Mouse (Mus musculus) left cerebral cortex, adult 18-20 months (tissue): ENCODE results near the gene Ppp1r3d. TPM values are rescaled to one million over a fixed set of nuclear protein-coding genes. Genes with fewer than 3 reads are reported as not detected.

Experiments
- DNase-seq, 2 experiments: peaks; one replicate each; pipeline ENCODE4 v3.0.0; 2021 to 2022; ENCODE audit warnings: low spot score in 2 of 2, mixed read lengths in 1 of 2
- long read RNA-seq, 2 experiments: library from polyadenylated mRNA; stranded (forward); transcript quantifications; one replicate each; pipeline ENCODE4 v2.0.0; 2021
- total RNA-seq, 2 experiments: library from RNA; stranded (reverse); gene quantifications; 2 replicates each; pipeline ENCODE4 v1.2.3; 2021

The Ppp1r3d gene
- total RNA-seq, result 1 to 10 TPM; 8.1 to 8.2 TPM
- long read RNA-seq, experiment 1, transcript Ppp1r3d-201 (1 exons, 3,267 nt), result major isoform, 8 of 8 reads
- long read RNA-seq, experiment 1, partial matches to known transcripts, result 0 of 8 reads
- long read RNA-seq, experiment 1, other reads (novel, unspliced or antisense), result 0 of 8 reads
- long read RNA-seq, experiment 2, partial matches to known transcripts, result 0 of 4 reads
- long read RNA-seq, experiment 2, other reads (novel, unspliced or antisense), result 0 of 4 reads

DNA sequence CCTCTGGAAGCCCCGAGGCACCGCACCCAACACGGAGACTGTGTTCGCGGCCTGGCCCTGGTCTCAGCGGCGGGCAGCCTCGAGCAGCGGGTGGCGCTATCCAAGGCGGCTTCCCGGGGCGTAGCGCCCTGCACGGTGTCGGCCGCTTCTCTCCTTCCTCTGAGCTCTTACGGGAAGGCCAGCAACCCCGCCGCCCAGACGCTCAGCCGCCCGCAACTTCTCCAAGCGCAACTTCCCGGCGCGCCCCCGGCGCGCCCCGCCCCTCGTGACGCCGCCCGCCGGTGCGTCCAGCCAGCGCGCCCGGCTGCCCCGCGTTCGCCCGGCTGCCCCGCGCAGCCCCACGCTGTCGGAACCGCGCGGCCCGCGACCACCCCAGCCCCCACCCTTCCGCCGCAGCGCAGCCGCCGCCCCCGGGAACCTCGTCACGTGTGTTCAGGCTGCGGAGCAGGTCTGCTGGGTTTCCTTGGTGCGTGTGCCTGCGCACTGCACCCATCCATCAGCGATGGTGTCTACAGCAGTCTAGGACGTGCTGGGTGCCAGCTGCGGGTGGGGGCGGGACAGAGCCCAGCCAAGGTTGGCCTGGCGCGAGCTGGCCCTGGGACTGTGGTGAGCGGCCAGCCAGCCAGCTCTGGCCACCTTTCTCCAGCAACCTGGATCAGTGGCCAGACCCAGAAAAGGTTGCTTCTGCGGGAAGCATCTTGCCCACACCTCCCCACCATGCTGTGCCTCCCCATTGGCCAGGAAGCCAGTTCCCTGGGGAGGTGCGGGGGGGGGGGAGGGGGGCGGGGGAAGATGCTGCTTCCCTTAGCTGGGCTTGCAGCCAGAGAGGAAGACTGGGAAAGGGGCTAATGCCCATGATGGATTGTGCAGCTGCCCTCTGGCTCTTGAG is at the start of gene Ppp1r3d, which contains the start of gene Fam217b:
TSS of gene Ppp1r3d (minus strand) at position 212 of the 889 bp plus-strand sequence.
TSS of gene Fam217b (plus strand) at position 264 of the 889 bp plus-strand sequence.
- DNase-seq, result peak; percentile 53 to 65

DNA sequence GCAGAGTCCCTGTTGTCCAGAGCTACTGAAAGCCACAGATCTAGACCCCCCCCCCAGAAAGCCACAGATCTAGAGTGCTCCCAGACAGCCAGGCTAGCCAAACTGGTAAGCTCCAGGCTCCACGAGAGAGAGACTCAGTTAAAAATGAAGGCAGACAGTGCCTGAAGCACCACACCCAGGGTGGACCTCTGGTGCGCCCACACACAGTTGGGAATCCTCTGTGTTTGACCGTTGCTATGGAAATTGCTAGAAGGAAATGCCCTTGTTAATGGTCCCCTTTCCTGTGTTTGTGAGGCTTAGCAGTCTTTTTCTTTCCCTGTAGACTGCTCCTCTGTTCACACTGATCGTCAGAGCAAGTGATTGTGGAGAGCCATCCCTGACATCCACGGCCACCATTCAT is 46.1 kb upstream of the Ppp1r3d start:
- DNase-seq, result no peak

DNA sequence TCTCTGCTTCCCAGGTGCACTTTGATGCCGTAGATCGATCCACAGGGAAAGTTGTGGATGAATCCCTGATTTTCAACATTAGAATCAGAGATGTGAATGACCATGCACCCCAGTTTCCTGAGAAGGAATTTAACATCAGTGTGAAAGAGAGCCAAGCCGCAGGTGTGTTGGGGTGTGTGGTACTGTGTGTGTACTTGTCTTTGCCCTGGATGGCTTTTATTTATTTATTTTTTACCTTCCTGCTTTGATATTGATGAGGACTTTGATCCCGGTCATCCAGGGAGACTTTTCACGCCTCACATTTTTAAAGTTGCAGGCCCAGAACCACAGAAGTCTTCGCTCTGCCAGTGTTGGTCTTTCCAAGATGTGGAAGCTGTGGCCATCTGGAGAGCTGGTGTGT is 43.1 kb upstream of the Ppp1r3d start:
- no peak for DNase-seq

DNA sequence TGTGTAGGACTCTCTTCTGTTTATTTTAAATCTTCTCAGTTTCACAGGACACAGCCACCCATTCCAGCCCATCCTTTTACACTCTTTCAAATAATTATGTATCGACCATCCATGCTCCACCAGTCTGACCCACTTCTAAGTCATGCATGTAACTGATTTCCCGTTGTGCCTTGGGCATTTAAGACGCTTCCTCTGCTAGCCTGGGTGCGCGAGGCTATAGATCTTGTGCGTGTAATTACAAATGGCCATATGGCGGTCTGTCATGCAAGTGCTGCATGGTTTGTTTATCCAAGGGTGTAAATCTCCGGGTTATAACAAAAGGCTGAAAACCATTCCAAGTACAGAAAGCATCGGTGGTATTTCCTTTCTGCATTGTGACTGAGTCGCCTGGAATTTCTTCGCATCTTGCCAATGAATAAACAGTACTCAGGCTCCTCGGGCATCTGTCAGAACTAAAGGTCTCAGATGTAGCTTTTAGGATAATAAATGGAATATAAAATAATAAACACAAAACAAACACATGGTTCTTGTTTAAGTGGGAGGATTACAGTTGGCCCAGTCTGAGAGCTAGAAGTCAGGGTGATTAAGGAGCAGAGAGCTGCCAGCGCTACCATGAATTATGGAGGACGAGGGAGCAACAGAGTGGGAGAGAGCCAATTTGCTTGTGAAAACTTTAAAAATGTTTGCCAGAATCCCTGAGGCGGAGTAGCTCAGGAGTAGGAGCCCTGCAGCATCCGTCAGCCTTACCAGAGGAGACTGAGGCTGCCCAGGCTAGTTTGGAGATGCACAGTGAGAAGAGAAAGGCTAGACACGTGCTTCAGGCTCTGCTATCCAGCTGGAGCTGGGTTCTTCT is 40.6 kb upstream of the Ppp1r3d start:
- DNase-seq, result no peak

DNA sequence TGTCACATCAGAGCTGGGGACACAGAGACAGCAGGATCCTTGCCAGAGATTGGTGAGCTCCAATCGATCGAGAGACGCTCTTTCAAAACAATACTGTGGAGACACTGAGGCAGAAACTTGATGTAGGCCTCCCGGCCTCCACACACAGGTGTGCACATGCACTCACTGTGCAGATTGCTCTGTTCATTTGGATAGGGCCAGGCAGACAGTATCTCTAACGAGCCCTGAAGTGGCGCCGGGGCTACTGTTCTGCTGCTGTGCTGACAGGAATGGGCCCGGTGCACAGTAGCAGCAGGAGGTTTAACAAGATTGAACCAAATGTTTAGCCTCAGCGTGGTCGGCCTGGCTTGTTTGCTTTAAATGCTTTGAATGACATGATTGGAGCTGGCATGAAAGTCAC is 36.7 kb upstream of the Ppp1r3d start:
- DNase-seq, result no peak

DNA sequence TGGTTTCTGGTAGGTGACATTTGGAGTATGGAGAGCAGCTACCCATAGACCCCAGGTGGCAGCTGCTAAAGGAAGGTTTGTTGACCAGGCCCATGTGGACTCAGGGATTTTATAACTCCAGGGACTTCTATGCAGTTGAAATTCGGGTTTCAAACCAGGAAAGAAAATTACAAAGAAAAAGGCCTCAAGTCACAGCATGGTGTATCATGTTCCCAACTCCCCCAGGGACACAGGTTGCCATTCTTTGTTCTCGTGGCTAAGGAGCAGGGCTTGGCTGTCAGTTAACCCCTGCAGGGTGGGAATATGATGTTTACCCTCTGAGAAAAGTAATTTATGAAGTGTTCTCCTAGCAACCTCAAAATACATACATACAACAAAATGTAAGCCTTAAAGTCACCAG is 36.0 kb upstream of the Ppp1r3d start:
- DNase-seq, result no peak

DNA sequence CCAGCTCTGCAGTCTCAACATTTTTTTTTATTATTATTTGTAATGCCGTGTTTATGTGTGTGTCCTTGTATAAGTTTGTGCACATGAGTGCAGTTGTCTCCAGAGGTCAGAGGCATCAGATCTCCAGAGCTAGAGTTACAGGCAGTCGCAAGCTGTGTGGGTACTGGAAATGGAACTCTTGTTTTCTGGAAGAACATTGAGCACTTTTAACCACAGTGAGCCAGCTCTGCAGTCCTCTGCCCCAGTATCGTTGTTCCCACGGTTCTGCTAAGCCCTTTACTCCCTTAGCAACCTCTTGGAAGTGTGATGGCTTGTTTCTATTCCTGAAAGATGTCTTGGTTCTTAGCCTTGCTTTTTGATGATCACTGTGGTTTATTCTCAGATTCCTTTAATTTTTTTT is 35.1 kb upstream of the Ppp1r3d start:
- DNase-seq, result no peak

DNA sequence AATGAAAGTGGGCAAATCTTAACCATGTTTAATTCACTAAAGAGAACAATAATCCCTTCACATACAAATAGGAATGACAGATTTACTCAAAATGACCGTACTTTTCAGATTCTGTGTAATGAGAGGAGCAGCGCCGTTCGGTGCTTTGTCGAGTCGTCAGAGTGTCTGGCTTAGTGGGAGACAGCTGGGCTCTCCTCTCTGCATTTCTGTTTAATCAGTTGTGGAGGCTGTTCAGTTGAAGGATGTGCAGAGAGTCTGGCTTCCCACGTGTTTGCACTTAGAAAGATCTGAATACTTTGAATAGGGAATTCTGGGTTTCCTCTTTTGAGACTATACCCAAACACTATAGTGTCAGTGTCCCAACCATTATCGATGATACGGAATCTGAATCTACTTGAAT is 23.0 kb upstream of the Ppp1r3d start:
- no peak for DNase-seq

DNA sequence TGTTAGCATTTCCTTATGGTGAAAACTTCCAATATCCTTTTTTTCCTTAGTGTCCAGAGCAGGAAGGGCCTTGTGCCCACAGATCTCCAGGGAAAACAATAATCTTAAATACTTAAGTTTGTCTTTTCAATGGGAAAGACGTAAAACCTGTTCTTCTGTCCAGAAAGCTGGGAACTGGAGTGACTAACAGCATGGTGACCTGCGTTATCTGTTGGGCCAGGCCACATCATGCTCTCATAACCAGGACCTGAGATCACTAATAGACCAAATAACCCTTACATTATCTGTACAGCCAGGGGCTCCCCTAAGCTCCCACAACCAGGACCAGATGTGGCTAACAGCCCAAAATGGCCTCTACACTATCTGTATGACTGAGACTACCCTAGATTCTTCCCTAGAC is 19.6 kb upstream of the Ppp1r3d start:
- no peak for DNase-seq

DNA sequence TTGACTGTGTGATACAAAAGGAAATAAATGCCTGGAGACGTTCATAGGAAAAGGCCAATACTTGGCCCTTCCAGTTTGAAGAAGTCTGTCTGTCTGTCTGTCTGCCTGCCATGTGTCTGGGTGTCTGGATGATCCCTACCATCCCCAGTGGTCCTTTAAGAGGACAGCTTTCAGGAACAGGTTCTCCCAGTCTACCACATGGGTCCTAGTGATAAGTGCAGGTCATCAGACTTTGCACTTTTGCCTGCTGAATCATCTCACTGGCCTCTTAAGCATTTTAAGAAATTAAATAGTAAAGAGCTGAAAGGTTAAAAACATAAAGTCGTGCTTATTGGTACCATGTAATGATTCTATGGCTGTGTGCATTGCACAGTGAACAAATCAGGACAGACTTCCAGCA is 19.2 kb upstream of the Ppp1r3d start:
- no peak for DNase-seq

DNA sequence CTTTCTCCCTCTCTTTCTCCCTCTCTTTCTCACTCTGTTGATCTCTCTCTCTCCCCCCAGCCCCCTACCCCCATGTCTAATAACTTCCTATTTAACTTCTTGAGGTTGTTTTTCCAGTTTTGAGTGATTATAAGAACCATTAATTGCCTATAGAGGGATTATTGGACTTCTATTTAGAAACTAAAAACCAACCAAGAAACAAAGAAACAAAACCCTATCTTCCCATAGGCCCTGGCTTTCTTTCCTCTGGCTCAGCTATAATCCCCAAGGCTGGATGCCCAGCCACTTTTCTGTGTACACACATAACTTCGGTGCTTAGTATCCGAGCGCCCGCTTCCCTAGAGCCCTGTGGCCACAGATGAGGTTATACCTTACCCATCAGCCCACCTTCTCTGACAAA is 16.0 kb upstream of the Ppp1r3d start, which contains the start of gene Cdh26:
TSS of gene Cdh26 (plus strand) at position 301 of the 400 bp plus-strand sequence.
- DNase-seq, result no peak

DNA sequence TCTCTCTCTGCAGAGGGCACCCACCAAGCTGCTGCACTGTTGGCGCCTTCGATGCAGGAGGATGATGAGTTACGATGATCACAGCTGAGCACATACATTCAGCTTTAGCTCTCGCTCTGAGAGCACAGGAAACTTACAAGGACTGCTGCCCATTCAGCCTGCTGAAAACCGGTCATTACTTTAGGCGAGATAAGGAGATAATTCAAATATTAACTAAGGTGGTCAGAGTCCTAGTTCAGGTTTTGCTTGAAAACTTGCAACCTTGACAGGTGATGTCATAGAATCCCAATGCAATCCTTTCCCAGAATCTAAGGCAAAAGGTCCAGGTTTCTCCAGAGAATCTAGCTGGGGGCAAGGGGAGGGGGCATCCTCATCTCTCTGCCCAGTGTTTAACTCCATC is 15.2 kb upstream of the Ppp1r3d start:
- no peak for DNase-seq

DNA sequence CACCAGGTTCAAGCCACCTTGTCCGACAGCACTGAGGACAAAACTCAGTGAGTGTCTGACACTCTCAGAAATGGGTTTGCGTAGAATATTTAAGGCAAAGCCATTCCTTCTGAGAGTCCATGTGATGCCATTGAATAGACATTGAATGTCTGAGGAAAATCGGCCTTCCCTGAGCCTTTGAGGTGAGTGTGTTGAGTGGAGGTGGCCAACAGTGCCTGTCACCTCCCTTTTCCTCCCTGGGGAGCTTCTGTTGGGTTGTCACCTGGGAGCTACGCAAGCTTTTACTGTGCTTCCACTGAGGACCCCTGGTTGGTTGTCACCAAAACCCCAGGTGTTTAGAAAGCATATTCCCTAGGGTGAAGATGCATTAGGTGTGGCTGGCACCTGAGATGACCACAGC is 14.4 kb upstream of the Ppp1r3d start:
- DNase-seq, result no peak

DNA sequence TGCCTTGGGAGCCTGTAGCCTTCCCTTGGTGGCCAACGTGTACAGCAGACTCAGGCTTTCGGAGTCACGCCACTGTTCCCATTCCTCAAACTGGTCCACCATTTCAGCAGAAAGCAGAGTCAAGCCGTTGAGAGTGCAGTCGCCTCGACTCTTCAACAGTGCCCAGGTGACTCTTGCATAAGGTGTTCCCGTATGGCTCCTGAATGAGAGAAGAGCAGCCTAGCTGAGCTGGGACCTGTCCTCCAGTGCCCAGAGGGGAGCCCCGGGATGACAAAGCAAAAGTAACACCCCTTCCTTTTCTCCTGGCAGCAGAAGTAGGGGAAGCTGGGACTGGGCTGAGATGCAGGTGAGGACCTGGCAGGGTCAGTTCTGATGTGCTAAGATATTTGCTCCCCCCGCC is 13.9 kb upstream of the Ppp1r3d start:
- no peak for DNase-seq

DNA sequence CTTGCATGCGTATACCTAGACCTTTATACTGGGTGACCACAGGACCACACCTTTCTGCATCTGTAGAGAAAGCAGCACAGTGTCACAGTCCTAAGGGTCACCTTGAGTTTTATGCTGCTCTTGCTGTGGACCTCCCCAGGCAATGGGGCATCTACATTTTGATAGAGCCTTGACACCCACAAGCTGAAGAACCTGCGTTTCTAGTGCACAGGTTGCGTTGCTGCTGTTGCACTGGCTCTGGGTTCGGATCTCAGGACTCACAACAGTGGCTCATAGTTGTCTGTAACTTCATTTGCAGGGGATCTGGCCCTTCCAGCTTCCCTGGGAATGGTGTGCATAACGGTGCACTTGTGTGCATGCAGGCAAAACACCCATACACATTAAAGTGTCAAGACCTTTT is 12.9 kb upstream of the Ppp1r3d start:
- DNase-seq, result no peak

DNA sequence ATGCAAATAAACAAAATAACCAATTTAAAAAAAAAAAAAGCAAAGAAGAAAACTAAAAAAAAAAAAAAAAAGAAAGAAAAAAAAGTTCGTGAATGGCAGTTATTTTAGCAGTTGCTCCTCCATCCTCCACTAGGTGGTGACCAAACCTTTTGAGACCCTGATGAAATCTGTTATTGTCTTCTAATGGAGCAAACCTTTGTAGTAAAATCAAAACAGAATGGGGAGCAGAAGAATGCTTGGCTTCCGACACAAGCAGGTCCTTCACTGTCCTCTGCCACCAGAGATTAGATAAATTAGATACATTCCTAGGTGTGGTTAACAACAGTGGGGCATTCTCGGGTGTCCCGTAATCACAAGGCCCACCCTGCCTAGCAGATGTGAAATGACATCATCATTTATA is 12.0 kb upstream of the Ppp1r3d start:
- DNase-seq, result no peak

DNA sequence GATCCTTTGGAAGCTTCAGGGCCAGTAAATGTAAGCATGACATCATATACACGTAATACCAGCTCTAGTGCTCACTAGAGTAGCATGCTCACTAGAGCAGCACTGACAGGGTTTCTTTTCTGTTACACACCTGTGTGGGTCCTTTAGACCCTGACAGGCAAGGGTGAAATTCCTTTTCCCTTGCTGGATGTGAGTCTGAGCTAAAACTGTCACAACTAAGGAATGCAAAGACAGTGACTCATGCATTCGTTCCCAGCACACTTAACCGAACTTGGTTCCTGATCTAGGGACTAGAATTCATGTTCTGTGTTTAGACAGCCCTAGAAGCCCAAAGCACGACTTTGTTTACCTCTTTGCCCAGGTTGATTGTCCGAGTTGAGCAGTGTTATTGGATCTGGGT is 9.0 kb upstream of the Ppp1r3d start:
- no peak for DNase-seq

DNA sequence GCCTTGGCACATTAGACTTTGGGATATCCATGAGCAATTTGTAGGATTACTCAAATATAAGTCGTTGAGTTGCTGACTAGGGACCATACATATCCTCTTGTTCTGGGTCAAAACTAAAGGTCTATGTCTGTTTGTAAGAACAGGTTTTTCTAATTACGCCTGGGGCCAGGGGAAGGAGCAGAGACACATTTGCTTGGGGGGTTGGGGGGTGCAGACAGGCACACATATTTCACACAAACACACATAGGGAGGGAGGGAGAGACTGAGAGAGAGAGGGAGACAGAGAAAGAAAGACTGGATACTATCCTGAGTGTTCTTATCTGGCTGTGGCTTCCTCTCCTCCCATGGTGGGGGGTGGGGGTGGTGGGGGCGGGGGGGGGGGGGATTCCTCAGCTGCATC is 7.9 kb upstream of the Ppp1r3d start:
- DNase-seq, result no peak

DNA sequence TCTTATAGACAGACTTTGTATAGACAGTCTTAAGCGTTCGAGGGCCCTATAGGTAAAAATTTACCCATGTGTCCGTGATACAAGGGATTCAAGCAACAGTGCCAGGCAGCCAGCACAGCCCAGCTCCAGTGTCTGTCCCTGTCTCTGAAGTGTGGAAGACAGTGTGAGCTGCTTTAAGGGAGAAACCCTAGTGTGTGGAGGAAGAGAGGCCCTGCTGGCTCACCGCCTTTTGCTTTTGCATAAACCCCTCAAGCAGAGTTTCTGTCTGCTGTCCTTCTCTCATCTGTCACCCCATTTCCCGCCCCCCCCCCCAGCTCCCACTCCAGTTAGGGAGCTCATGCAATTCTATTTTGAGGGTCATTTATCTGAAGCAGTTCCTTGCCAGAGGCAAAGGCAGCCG is 7.3 kb upstream of the Ppp1r3d start:
- no peak for DNase-seq

DNA sequence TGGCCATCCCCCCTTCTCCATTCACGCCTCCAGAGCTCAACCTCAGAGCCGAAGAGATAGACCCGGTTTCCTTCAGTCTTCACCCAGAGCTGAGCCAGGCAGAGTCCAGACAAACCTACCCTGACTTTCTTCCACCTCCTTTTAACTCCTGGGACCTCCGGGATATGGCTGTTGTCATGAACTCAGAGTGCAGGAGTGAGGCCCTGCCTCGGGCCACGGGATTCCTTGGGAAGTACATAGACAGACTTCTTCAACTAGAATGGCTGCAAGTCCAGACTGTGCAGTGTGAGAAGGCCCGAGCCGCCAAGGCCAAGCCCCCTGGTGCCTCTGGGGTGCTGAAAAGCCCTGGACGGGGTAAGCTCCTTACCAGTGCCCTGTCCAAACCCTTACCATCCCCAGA is 6.3 kb upstream of the Ppp1r3d start:
- no peak for DNase-seq

DNA sequence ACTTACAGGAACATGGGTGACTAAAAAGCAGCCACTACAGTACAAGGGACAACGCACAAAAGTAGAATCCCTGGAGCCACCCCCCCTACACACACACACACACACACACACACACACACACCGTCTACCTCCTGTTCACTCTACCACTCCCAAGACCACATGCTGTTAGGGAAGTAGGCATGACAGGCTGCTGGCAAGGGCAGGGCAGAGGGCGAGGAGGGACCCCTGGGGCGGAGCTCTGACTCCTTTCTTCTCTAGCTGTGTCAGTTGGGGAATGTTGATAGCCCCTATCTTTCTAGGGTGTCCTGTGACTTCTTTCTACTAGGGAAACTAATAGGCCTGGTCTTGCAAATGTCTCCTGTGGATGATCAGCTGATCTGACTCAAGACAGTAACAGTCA is 2.7 kb upstream of the Ppp1r3d start:
- no peak for DNase-seq

DNA sequence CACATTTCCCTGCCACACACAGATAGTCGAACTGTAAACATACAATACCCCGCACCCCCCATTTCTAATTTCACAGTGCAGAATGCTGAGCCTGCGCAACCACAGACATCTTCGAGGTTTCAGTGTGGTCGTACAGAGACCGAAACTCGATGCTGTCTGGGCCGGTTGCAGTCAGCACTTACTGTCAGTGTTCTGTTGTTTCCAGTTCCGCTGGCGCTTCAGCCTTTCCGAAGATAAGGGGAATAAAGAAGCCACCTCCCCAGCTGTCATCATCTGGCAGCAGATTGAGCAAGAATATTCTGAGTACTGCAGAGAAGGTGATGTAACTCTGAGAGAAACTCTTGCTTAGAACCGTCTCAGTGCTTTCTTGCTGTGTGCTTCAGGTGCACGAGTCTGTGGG is 2.2 kb upstream of the Ppp1r3d start:
- no peak for DNase-seq
